Mouse (Mus musculus) hindbrain, embryonic 12.5 days (tissue): ENCODE data around the gene Notch2. TPM values are rescaled to one million over a fixed set of nuclear protein-coding genes. Genes with fewer than 3 reads are reported as not detected.

Source experiments
- ATAC-seq: fragments of 200-750 bp; cut with Nextera tagmentation; 2 replicates; pipeline ENCODE4 v1.8.0; 2017; ENCODE audit warnings: moderate TSS enrichment; ENCODE audit not compliant: low FRiP score
- H3K27ac ChIP-seq: fragments of 300-500 bp; sonication (generic); 2 replicates; pipeline ENCODE4 v1.5.1; 2016; ENCODE audit warnings: mild to moderate bottlenecking
- H3K27me3 ChIP-seq: fragments of 300-500 bp; sonication (generic); 2 replicates; pipeline ENCODE4 v1.6.1; 2016; ENCODE audit warnings: mild to moderate bottlenecking
- H3K36me3 ChIP-seq: fragments of 300-500 bp; sonication (generic); 2 replicates; pipeline ENCODE4 v1.6.1; 2016; ENCODE audit warnings: mild to moderate bottlenecking
- H3K4me1 ChIP-seq: fragments of 300-500 bp; sonication (generic); 2 replicates; pipeline ENCODE4 v1.6.1; 2016
- H3K4me2 ChIP-seq: fragments of 300-500 bp; sonication (generic); replicated peaks from 2 replicates; pipeline ENCODE4 v1.6.1; 2016; ENCODE audit warnings: mild to moderate bottlenecking
- H3K4me3 ChIP-seq: fragments of 300-500 bp; sonication (generic); 2 replicates; pipeline ENCODE4 v1.5.1; 2016; ENCODE audit warnings: mild to moderate bottlenecking
- H3K9ac ChIP-seq: fragments of 300-500 bp; sonication (generic); 2 replicates; pipeline ENCODE4 v1.6.1; 2016; ENCODE audit warnings: mild to moderate bottlenecking, moderate library complexity
- H3K9me3 ChIP-seq: fragments of 300-500 bp; sonication (generic); replicated peaks from 2 replicates; pipeline ENCODE4 v1.6.1; 2016; ENCODE audit warnings: mild to moderate bottlenecking
- WGBS: fragments of 180-500 bp; shearing (Covaris S2); methylation state at CpG from one replicate; pipeline ENCODE4 v1.1.7; 2016; 5-methylcytosine and 5-hydroxymethylcytosine counted together
- polyA plus RNA-seq: library from polyadenylated mRNA; unstranded; fragments of >200 nt; fragmentation: Nextera tagmentation; extraction: Ambion mirVana; gene quantifications from 2 replicates; pipeline ENCODE4 v1.2.1, GENCODE M21; 2016

Gene Notch2
- 26.5 and 30.1 TPM in 2 replicates for polyA plus RNA-seq

GRCm38 (mm10) chr3:98013401-98014281, at the start of gene Notch2:
Gene Notch2 (plus strand): TSS chr3:98013527.
- H3K27me3 ChIP-seq, result no peaks in the 10 kb centered on the region
- H3K9ac ChIP-seq, result peak within 1 kb of the TSS; percentile 82
- WGBS, result under 1% methylated on average over 86 of the region's 95 CpGs
- H3K4me2 ChIP-seq, result peak within 1 kb of the TSS; percentile 86
- H3K4me3 ChIP-seq, result peak within 1 kb of the TSS; percentile 88
- peak within 1 kb of the TSS; percentile 86 for H3K27ac ChIP-seq
- no peaks in the 10 kb centered on the region for H3K9me3 ChIP-seq
- H3K36me3 ChIP-seq, result no peaks in the 10 kb centered on the region
- ATAC-seq, result peak; percentile 87
- H3K4me1 ChIP-seq, result peaks cover 12% of the 10 kb centered on the region; the same call in 1 of the 2 replicates

- WGBS, result 68% methylated on average over 14 of the region's 14 CpGs
- no peak for ATAC-seq
- no peak overlapping the region for H3K27ac ChIP-seq
- H3K4me3 ChIP-seq, result no peak overlapping the region
- no peaks in the 10 kb centered on the region for H3K27me3 ChIP-seq
- no peak overlapping the region for H3K4me2 ChIP-seq
- no peak overlapping the region for H3K9ac ChIP-seq
- H3K4me1 ChIP-seq, result peaks cover 10% of the 10 kb centered on the region
- no peaks in the 10 kb centered on the region for H3K9me3 ChIP-seq
- H3K36me3 ChIP-seq, result no peaks in the 10 kb centered on the region
Observed at GRCm38 (mm10) chr3:97964878-97965353, 48.4 kb upstream of the Notch2 start.

GRCm38 (mm10) chr3:97967627-97968026, 45.7 kb upstream of the Notch2 start:
- Histone ChIP-seq H3K27me3 (no peaks in the 10 kb centered on the region), H3K4me1 (peaks cover 14% of the 10 kb centered on the region; the same call in 1 of the 2 replicates), H3K27ac (no peak overlapping the region), H3K9ac (no peak overlapping the region), H3K36me3 (no peaks in the 10 kb centered on the region), H3K9me3 (no peaks in the 10 kb centered on the region), H3K4me2 (no peak overlapping the region), H3K4me3 (no peak overlapping the region)
- ATAC-seq, result no peak
- WGBS, result 51% methylated on average over 2 of the region's 2 CpGs

- ATAC-seq, result no peak
- no peak overlapping the region for H3K4me3 ChIP-seq
- H3K36me3 ChIP-seq, result no peaks in the 10 kb centered on the region
- H3K27me3 ChIP-seq, result no peaks in the 10 kb centered on the region
- H3K9me3 ChIP-seq, result no peaks in the 10 kb centered on the region
- no peak overlapping the region for H3K9ac ChIP-seq
- no peak overlapping the region for H3K4me2 ChIP-seq
- peaks cover 14% of the 10 kb centered on the region; the same call in 1 of the 2 replicates for H3K4me1 ChIP-seq
- no peak overlapping the region for H3K27ac ChIP-seq
- 92% methylated on average over 2 of the region's 2 CpGs for WGBS
Observed at GRCm38 (mm10) chr3:97968191-97968590, 45.1 kb upstream of the Notch2 start.

- Histone ChIP-seq H3K4me2 (no peak overlapping the region), H3K9me3 (no peaks in the 10 kb centered on the region), H3K36me3 (no peaks in the 10 kb centered on the region)
Observed at GRCm38 (mm10) chr3:97969019-97969418, 44.3 kb upstream of the Notch2 start.

GRCm38 (mm10) chr3:97971117-97971516, 42.2 kb upstream of the Notch2 start:
- 23% methylated on average over 7 of the region's 7 CpGs for WGBS
- H3K4me2 ChIP-seq, result no peak overlapping the region; the same call in 1 of the 2 replicates
- no peak overlapping the region for H3K9ac ChIP-seq
- no peak for ATAC-seq
- no peaks in the 10 kb centered on the region for H3K9me3 ChIP-seq
- no peaks in the 10 kb centered on the region for H3K27me3 ChIP-seq
- no peaks in the 10 kb centered on the region for H3K36me3 ChIP-seq
- H3K27ac ChIP-seq, result no peak overlapping the region
- H3K4me3 ChIP-seq, result no peak overlapping the region
- peaks cover 14% of the 10 kb centered on the region; the same call in 1 of the 2 replicates for H3K4me1 ChIP-seq

More at GRCm38 (mm10) chr3:97969019-97969418, 44.3 kb upstream of the Notch2 start:
- H3K9ac ChIP-seq, result no peak overlapping the region
- H3K27me3 ChIP-seq, result no peaks in the 10 kb centered on the region
- 71% methylated on average over 1 of the region's 1 CpGs for WGBS
- no peak for ATAC-seq
- H3K4me3 ChIP-seq, result no peak overlapping the region
- no peak overlapping the region for H3K27ac ChIP-seq
- H3K4me1 ChIP-seq, result peaks cover 14% of the 10 kb centered on the region; the same call in 1 of the 2 replicates

- WGBS, result 57% methylated on average over 5 of the region's 5 CpGs
- Histone ChIP-seq H3K4me3 (no peak overlapping the region), H3K27me3 (no peaks in the 10 kb centered on the region), H3K4me2 (no peak overlapping the region), H3K4me1 (peaks cover 14% of the 10 kb centered on the region; the same call in 1 of the 2 replicates), H3K9ac (no peak overlapping the region), H3K36me3 (no peaks in the 10 kb centered on the region), H3K27ac (no peak overlapping the region), H3K9me3 (no peaks in the 10 kb centered on the region)
- ATAC-seq, result no peak
Observed at GRCm38 (mm10) chr3:97972200-97972599, 41.1 kb upstream of the Notch2 start.

- ATAC-seq, result no peak
- H3K27me3 ChIP-seq, result no peaks in the 10 kb centered on the region
- no peaks in the 10 kb centered on the region for H3K36me3 ChIP-seq
- no peak overlapping the region for H3K27ac ChIP-seq
- H3K9me3 ChIP-seq, result no peaks in the 10 kb centered on the region
- no peak overlapping the region for H3K4me3 ChIP-seq
- H3K4me2 ChIP-seq, result no peak overlapping the region
- 75% methylated on average over 4 of the region's 4 CpGs for WGBS
- H3K4me1 ChIP-seq, result peaks cover 14% of the 10 kb centered on the region; the same call in 1 of the 2 replicates
- H3K9ac ChIP-seq, result no peak overlapping the region
Observed at GRCm38 (mm10) chr3:97972707-97973106, 40.6 kb upstream of the Notch2 start.

- 28% methylated on average over 2 of the region's 2 CpGs for WGBS
- no peak overlapping the region for H3K4me3 ChIP-seq
- no peak for ATAC-seq
Observed at GRCm38 (mm10) chr3:97973306-97973705, 40.0 kb upstream of the Notch2 start.

GRCm38 (mm10) chr3:97974197-97974770, 39.0 kb upstream of the Notch2 start:
- ATAC-seq, result no peak
- no peaks in the 10 kb centered on the region for H3K27me3 ChIP-seq
- no peak overlapping the region for H3K4me3 ChIP-seq
- H3K4me2 ChIP-seq, result no peak overlapping the region
- no peak overlapping the region for H3K27ac ChIP-seq
- H3K4me1 ChIP-seq, result peaks cover 14% of the 10 kb centered on the region; the same call in 1 of the 2 replicates
- WGBS, result 88% methylated on average over 6 of the region's 6 CpGs
- no peak overlapping the region for H3K9ac ChIP-seq
- H3K9me3 ChIP-seq, result no peaks in the 10 kb centered on the region
- no peaks in the 10 kb centered on the region for H3K36me3 ChIP-seq

More at GRCm38 (mm10) chr3:97973306-97973705, 40.0 kb upstream of the Notch2 start:
- Histone ChIP-seq H3K27me3 (no peaks in the 10 kb centered on the region), H3K4me2 (no peak overlapping the region), H3K9ac (no peak overlapping the region), H3K27ac (no peak overlapping the region), H3K4me1 (peaks cover 14% of the 10 kb centered on the region; the same call in 1 of the 2 replicates), H3K9me3 (no peaks in the 10 kb centered on the region), H3K36me3 (no peaks in the 10 kb centered on the region)

- Histone ChIP-seq H3K27ac (no peak overlapping the region), H3K9me3 (no peaks in the 10 kb centered on the region), H3K9ac (no peak overlapping the region), H3K4me2 (no peak overlapping the region), H3K4me3 (no peak overlapping the region), H3K27me3 (no peaks in the 10 kb centered on the region), H3K4me1 (peaks cover 5% of the 10 kb centered on the region; the same call in 1 of the 2 replicates), H3K36me3 (no peaks in the 10 kb centered on the region)
- WGBS, result 64% methylated on average over 6 of the region's 6 CpGs
- ATAC-seq, result no peak
Observed at GRCm38 (mm10) chr3:97976706-97977105, 36.6 kb upstream of the Notch2 start.

GRCm38 (mm10) chr3:97978710-97979109, 34.6 kb upstream of the Notch2 start:
- no peak overlapping the region for H3K9ac ChIP-seq
- no peak overlapping the region for H3K4me2 ChIP-seq
- 75% methylated on average over 2 of the region's 2 CpGs for WGBS
- H3K9me3 ChIP-seq, result no peaks in the 10 kb centered on the region
- no peak for ATAC-seq
- H3K27ac ChIP-seq, result no peak overlapping the region
- no peak overlapping the region for H3K4me3 ChIP-seq
- no peaks in the 10 kb centered on the region for H3K4me1 ChIP-seq
- no peaks in the 10 kb centered on the region for H3K27me3 ChIP-seq
- no peaks in the 10 kb centered on the region for H3K36me3 ChIP-seq
